Mouse (Mus musculus): Measurements from ENCODE around the gene Ccnyl1.

DNA sequence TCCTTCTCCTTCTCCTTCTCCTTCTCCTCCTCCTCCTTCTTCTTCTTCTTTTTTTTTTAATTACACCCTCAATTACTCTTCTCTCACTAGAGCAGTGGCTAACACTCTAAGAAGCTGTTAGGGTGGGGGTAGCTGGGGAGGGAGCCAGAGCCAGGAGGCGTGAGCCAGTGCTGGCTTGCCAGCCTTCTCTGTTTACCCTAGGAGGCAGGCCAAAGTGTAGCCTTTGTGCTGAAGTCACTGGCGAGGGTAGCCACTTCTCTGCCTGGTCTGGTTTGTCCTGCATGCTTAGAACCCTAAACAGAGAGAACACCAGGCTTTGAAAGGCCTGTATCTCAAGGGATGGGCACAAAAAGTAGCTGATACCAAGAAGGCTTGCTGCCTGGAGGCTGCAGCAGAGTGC, 67.0 kb downstream of the Ccnyl1 start:
- TF ChIP-seq POLR2A (IDR thresholded peaks at IDR 0.05; ENCODE audit: borderline replicate concordance, control insufficient read depth, low read depth, low read length) (no peak), CTCF (IDR thresholded peaks at IDR 0.05; ENCODE audit: control insufficient read depth, insufficient read depth, low read length) (no peak)
